Mouse (Mus musculus) cerebellum, postnatal 25 days (tissue): Measurements from ENCODE around the gene Lrrc41.
A peak's percentile ranks its signal among the peaks of the same experiment; 100 is the strongest.

ENCODE experiments used
- DNase-seq, 2 experiments: peaks; one replicate each; pipeline ENCODE4 v3.0.0; 2021; ENCODE audit warnings: mixed read lengths in 2 of 2

Gene Lrrc41

GRCm38 (mm10) chr4:116074861-116075620 lies at the start of gene Lrrc41, which contains the start of gene Uqcrh:
TSS of gene Lrrc41 (plus strand) at chr4:116075269.
TSS of gene Uqcrh (minus strand) at chr4:116075071.
- peak; percentile 95 to 97 for DNase-seq

DNA sequence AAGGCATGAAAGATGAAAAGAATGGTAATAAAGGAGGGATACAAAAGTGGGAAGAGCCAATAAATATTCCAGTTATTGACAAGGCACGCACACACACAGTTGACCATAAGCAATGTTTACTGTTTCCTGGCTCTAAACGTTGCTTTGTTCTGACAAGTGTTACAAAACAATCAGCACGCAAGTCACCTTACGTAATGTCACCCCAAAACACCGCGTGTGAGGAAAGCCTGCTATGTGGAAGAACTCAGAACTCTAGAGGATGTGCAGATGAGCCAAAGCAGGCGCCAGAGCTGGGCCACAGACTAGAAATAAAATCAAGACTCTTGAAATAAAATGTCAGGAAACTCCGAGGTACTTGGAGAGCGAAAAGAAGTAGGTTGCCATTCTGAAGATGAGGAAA lies 42.2 kb upstream of the Lrrc41 start:
- DNase-seq, result no peak

DNA sequence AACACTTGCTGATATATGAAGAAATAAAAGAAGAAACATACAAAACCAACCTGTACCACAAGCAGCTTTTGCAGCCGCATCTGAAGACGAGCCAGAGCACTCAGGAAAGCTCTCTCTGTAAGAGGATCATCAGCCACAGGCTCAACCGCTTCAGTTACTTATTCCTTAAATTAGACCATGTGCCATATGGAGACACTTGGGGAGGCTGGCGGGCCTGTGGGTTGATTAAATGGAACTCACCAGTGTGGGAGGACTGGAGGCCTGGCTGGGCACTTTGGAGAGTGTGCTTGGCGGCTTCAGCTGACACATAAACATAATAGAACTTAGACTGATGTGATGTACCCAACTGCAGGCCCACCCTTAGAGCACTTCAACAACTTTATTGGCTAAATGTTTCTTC lies 41.7 kb upstream of the Lrrc41 start:
- peak in 1 of 2 experiments; percentile 28 for DNase-seq

DNA sequence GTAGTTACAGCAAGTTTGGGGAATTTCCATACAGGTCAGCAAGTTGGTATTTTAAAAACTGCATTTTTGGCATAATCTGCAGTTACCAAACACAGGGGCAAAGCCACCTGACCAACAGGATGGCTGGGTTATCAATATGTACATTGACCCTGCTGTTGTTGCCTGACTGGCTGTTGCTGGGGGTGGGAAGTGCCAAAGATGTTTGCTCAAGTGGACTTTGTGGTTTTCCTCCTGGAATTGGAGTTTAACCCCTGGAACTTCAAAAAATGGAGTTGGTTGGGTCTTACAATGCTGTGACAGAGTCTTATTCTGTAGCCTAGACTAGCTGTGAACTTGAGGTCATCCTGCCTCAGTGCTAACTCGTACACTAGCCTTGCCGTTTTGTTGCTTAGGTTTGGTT lies 34.6 kb upstream of the Lrrc41 start:
- no peak for DNase-seq

DNA sequence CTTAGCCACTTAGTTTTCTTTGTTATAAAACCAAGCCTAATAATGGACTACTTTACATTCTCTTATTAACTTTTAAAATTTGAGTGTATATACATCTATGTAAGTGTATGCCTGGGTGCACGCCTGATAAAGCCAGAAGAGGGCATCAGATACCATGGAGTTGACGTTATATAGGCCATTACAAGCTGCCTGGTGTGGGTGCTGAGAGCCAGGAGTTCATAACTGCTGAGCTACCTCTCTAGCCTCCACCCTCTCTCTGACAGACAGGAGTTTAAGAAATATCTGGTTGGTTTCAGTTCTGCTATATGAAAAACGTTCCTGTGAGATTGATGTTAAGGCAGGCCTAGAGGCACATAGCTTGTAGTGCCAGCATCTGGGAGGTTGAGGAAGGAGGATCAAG lies 32.9 kb upstream of the Lrrc41 start:
- no peak for DNase-seq

DNA sequence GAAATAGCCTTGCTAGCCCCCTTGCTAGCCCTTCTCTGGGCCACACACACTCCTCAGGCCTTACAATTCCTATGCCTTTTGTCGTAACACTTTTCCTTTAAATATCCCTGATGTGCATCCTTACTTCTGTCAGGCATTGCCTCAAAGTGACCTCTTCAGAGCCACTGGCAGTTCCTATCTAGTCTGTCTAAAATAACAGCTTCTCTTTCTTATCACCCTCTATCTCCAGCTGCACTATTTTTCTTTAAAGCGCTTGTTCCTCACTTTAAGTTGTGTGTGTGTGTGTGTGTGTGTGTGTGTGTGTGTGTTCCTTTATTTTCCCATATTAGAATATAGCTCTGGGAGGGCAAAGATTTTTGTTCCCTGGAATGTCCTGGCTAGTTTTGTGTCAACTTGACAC lies 28.5 kb upstream of the Lrrc41 start:
- no peak for DNase-seq

DNA sequence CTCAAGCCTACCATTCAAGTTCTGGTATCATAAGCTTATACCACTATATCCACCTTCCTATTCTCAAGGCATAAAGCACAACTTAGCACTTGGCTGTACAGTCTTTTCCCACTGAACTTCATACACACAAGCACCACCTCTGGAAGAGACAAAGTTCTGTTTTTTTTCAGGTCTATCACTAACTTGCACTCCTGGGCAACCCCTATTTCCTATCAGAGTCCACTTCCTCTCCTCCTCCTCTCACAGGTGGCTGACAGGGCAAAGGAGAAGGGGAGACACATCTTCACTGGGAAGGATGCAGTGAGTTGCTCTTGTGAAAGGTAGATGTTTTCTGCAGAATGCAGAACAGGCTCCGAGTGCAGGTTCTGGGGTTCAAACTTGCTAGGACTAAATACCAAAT lies 27.4 kb upstream of the Lrrc41 start:
- no peak for DNase-seq

GRCm38 (mm10) chr4:116048130-116048920 lies 26.7 kb upstream of the Lrrc41 start:
- no peak for DNase-seq

DNA sequence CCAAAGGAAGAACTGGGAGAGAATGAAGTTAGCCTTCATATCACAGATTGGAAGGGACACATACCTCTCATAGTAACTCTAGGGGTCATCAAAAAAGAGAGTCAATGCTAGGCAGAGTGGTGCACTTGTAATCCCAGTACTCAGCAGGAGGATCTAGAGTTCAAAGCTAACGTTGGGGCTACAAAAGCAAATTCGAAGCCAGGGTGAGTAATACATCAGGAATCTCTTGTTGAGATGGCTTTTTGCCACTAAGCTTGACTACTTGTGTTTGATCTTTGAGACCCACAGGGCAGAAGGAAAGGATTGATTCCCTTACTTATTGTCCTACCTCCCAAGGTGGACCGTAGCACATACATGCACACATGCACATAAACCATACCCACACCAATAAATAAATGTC lies 25.9 kb upstream of the Lrrc41 start:
- no peak for DNase-seq

- peak; percentile 29 to 58 for DNase-seq
Measured at GRCm38 (mm10) chr4:116052526-116053293, 22.4 kb upstream of the Lrrc41 start.

DNA sequence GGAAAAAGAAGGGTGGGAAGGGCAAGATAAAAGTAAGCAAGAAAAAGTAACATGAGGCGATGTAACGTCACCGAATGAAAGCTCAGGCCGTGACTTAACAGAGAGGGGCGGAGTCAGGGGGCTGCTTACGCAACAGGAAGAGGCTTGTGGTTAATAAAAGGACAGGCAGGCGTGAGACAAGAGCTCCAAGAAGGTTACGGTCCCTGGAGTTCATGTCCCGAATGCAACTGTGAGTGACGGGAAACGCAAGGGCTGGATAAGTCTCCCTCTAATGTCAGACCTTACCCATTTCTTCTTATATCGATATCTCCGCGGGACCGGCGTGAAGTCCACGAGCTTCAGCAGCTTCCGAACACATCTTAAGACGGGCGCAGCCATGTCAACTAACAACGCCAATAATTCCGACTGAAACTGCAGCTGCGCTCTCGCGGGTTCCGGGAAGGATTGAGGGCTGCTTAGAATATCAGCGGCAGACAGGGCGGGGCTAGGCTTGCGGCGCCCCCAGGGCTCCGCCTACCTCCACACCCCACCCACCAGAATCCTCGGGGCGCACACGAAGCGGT lies 21.6 kb upstream of the Lrrc41 start, which contains the start of gene Nsun4:
Gene Nsun4, minus strand, starts transcription at position 478 of the 563 bp plus-strand sequence.
- DNase-seq, result peak; percentile 90 to 92

GRCm38 (mm10) chr4:116057559-116057958 lies 17.5 kb upstream of the Lrrc41 start:
- DNase-seq, result no peak

DNA sequence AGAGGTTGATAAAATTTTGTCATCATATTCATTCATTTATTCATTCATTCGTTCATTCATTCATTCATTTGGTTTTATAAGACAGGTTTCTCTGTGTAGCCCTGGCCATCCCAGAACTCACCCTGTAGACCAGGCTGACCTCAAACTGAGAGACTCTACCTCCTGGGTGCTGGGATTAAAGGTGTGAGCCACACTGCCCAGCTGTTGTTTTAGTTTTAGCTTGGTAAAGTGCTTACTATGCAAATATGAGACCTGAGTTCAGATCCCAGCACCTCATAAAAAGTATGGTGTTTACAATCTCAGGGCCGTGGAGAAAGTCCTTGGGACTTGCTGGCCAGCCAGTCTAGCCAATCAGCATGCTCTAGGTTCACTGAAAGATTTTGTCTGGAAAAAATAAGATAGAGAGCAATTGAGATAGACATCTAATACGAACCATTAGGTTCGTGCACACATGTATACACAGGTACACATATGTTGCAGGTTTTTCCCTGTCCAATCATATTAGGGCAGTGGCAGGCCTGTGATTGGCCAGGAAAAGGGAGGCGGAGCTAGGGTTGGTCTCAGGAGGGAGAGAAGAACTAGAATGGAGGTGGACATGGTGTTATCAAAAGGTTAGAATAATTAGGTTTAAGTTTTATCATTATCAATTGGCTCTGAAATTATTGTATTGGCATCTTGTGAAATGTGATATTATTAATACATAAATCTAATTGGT lies 15.9 kb upstream of the Lrrc41 start:
- no peak for DNase-seq

DNA sequence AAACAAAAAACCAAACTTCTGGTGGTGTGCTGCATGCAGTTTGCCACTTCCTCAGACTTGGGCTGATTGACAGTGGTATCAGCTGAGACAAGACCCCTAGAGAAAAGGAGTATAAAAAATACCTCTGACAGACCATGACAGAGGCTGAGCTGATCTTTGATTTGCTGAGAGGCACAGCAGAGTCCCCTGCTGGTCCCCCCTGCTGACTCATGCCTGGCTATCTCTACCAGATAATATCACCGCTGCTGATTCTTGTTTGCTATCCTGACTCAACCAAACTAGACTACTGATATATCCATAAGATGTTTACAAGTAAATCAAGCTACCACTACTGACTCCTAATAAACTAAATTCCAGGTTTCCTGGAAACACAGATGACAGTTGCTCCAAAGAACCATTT lies 11.2 kb upstream of the Lrrc41 start:
- DNase-seq, result no peak

GRCm38 (mm10) chr4:116070116-116070515 lies 5.0 kb upstream of the Lrrc41 start:
- DNase-seq, result no peak

- DNase-seq, result no peak
Measured at GRCm38 (mm10) chr4:116073146-116073545, 1.9 kb upstream of the Lrrc41 start.

GRCm38 (mm10) chr4:116074145-116074675 lies 859 bp upstream of the Lrrc41 start:
- DNase-seq, result no peak

- peak; percentile 81 to 82 for DNase-seq
Measured at GRCm38 (mm10) chr4:116075631-116076368, 731 bp downstream of the Lrrc41 start.

GRCm38 (mm10) chr4:116076369-116077231 lies 1.5 kb downstream of the Lrrc41 start:
- DNase-seq, result peak; percentile 66 to 67
